Mouse (Mus musculus): ENCODE data around the gene Zfp362. TPM values are rescaled to one million over a fixed set of nuclear protein-coding genes. Genes with fewer than 3 reads are reported as not detected.

Zfp362 gene
- polyA plus RNA-seq (2015; fragmentation: Illumina TruSeq; extraction: RNeasy Lipid Tissue Mini Kit (QIAGEN cat#74804); ENCODE audit: insufficient read depth, low read depth, low replicate concordance), result 5.7 TPM

DNA sequence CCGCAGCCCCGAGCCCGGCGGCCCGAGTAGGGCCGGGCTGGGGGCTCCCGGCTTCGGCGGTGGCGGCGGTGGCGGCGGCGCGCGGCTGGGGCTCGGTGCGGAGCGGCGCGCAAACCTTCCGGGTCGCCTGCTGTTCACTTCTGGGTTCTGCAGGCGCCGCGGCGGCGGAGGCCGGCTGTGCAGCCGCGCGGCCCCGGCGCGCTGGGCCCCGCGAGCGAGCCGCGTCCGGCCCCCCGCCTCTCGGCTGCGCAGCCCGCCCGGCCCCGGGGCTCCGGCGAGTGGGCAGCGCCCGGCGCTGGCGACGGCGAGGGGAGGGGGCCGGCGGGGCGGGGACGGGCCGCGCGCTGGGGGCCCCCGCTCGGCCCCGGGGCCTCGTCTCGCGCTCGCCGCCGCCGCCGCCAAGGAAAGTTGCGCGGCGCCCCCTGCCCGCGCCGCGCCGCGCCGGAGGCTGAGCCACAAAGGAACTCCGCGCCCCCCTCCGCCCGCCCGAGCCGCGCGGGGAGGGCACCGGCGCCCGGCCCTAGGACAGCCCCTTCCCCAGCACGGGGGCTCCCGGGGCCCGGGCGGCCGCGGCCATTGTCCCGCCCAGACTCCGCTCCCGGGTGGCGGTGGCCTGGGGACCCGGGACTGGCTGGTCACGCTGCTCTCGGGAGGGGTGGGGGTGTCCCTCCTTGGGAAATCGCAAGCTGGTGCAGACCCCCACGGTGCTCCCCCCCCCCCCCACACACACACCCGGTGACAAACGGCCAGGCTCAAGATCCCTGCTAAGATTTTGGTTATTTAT, at the start of gene Zfp362:
Gene Zfp362, minus strand, starts transcription at position 3 of the 784 bp plus-strand sequence.

DNA sequence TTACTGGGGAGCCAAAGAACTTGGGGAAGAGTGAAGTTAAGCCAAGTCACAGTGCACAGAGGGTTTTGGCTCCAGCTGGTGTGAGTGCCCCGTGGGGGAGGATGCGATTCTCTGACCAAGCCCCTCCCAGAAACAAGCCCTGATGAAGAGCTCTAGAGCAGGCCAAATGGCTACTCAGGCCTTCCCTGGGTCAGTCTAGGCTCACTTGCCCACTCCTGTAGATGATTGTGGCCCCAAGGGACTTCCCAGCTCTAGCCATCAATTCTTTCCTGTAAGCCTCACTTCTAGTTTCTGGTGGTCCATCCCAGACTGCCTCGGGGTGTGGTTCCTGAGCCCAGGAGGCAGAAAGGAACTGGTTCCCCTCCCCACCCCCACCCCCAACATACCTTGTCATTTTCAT, 50.8 kb downstream of the Zfp362 start, which contains the start of gene A3galt2:
Gene A3galt2, plus strand, starts transcription at position 301 of the 400 bp plus-strand sequence.

Other genes with a start within 250 kb of the Zfp362 start
- gene Zscan20, start 195.9 kb downstream of the Zfp362 start, polyA plus RNA-seq (2015; fragmentation: Illumina TruSeq; extraction: RNeasy Lipid Tissue Mini Kit (QIAGEN cat#74804); ENCODE audit: insufficient read depth, low read depth, low replicate concordance), result 1.6 TPM
- gene Tlr12, start 187.4 kb downstream of the Zfp362 start, polyA plus RNA-seq (2015; fragmentation: Illumina TruSeq; extraction: RNeasy Lipid Tissue Mini Kit (QIAGEN cat#74804); ENCODE audit: insufficient read depth, low read depth, low replicate concordance), result 1.8 TPM
- 16.0 TPM for gene Phc2, start 151.3 kb downstream of the Zfp362 start, polyA plus RNA-seq (2015; fragmentation: Illumina TruSeq; extraction: RNeasy Lipid Tissue Mini Kit (QIAGEN cat#74804); ENCODE audit: insufficient read depth, low read depth, low replicate concordance)
- not detected for gene A3galt2, start 50.7 kb downstream of the Zfp362 start, polyA plus RNA-seq (2015; fragmentation: Illumina TruSeq; extraction: RNeasy Lipid Tissue Mini Kit (QIAGEN cat#74804); ENCODE audit: insufficient read depth, low read depth, low replicate concordance)
- 0.90 TPM for gene Trim62, start 77.5 kb upstream of the Zfp362 start, polyA plus RNA-seq (2015; fragmentation: Illumina TruSeq; extraction: RNeasy Lipid Tissue Mini Kit (QIAGEN cat#74804); ENCODE audit: insufficient read depth, low read depth, low replicate concordance)
- gene Azin2, start 156.4 kb upstream of the Zfp362 start, polyA plus RNA-seq (2015; fragmentation: Illumina TruSeq; extraction: RNeasy Lipid Tissue Mini Kit (QIAGEN cat#74804); ENCODE audit: insufficient read depth, low read depth, low replicate concordance), result 1.6 TPM
- 30.6 TPM for gene Ak2, start 185.9 kb upstream of the Zfp362 start, polyA plus RNA-seq (2015; fragmentation: Illumina TruSeq; extraction: RNeasy Lipid Tissue Mini Kit (QIAGEN cat#74804); ENCODE audit: insufficient read depth, low read depth, low replicate concordance)